Mouse (Mus musculus) ES-Bruce4 (cell line): ENCODE results near the gene Agpat3. TPM values are rescaled to one million over a fixed set of nuclear protein-coding genes. Genes with fewer than 3 reads are reported as not detected.

ENCODE experiments used
- H3K27ac ChIP-seq: 2 replicates; pipeline ENCODE4 v1.5.1; 2012; ENCODE audit warnings: low read length, inconsistent platforms; ENCODE audit not compliant: insufficient read depth
- H3K27me3 ChIP-seq: 2 replicates; pipeline ENCODE4 v1.6.1; 2012; ENCODE audit warnings: mild to moderate bottlenecking, low read length, inconsistent platforms; ENCODE audit not compliant: control insufficient read depth, poor library complexity, insufficient read depth, severe bottlenecking
- H3K36me3 ChIP-seq: 2 replicates; pipeline ENCODE4 v1.6.1; 2012; ENCODE audit warnings: inconsistent platforms, mild to moderate bottlenecking, low read length, moderate library complexity; ENCODE audit not compliant: control insufficient read depth, poor library complexity, insufficient read depth, severe bottlenecking
- H3K4me1 ChIP-seq: one replicate; pipeline ENCODE4 v1.8.1; 2011; ENCODE audit warnings: low read length; ENCODE audit not compliant: control insufficient read depth, insufficient read depth
- H3K4me3 ChIP-seq: 2 replicates; pipeline ENCODE4 v1.5.1; 2011; ENCODE audit warnings: low read depth, mild to moderate bottlenecking, low read length
- H3K9ac ChIP-seq: 2 replicates; pipeline ENCODE4 v1.6.1; 2012; ENCODE audit warnings: low read depth, mild to moderate bottlenecking, inconsistent platforms; ENCODE audit not compliant: poor library complexity, severe bottlenecking
- H3K9me3 ChIP-seq: replicated peaks from 2 replicates; pipeline ENCODE4 v1.6.1; 2012; ENCODE audit warnings: mild to moderate bottlenecking, low read length, inconsistent platforms; ENCODE audit not compliant: control insufficient read depth, poor library complexity, insufficient read depth, severe bottlenecking
- CTCF ChIP-seq: IDR thresholded peaks from one replicate; pipeline ENCODE4 v1.8.1; 2011; ENCODE audit warnings: low read depth, low read length
- EP300 ChIP-seq: IDR thresholded peaks from 2 replicates; pipeline ENCODE4 v1.6.1; 2011; ENCODE audit warnings: low read depth, low read length; ENCODE audit not compliant: insufficient read depth
- POLR2A ChIP-seq: IDR thresholded peaks from one replicate; pipeline ENCODE4 v1.8.1; 2011; ENCODE audit warnings: low read length; ENCODE audit not compliant: insufficient read depth
- polyA plus RNA-seq: library from polyadenylated mRNA; stranded (reverse); fragments of >200 nt; gene quantifications from 2 replicates; pipeline ENCODE4 v1.2.4, GENCODE M21; 2011; ENCODE audit warnings: low read depth; ENCODE audit not compliant: missing spikeins, insufficient read depth, insufficient read length

Agpat3 gene
- polyA plus RNA-seq, 1 experiment, result 56.0 TPM

- peaks cover 9% of the 10 kb centered on the region; the same call in 1 of the 2 replicates for H3K36me3 ChIP-seq
- no peaks in the 10 kb centered on the region for H3K27me3 ChIP-seq
- no peak overlapping the region for H3K27ac ChIP-seq
- no peaks in the 10 kb centered on the region for H3K4me1 ChIP-seq
- H3K9ac ChIP-seq, result no peak overlapping the region
- TF ChIP-seq CTCF (no peak), POLR2A (no peak), EP300 (no peak)
- H3K9me3 ChIP-seq, result no peaks in the 10 kb centered on the region
- no peak overlapping the region for H3K4me3 ChIP-seq
Measured at GRCm38 (mm10) chr10:78221315-78221714, 131.0 kb downstream of the Agpat3 start.

GRCm38 (mm10) chr10:78219528-78219927 lies 132.8 kb downstream of the Agpat3 start:
- Histone ChIP-seq H3K4me1 (no peaks in the 10 kb centered on the region), H3K27ac (no peak overlapping the region), H3K9me3 (no peaks in the 10 kb centered on the region), H3K36me3 (peaks cover 10% of the 10 kb centered on the region; the same call in 1 of the 2 replicates), H3K4me3 (no peak overlapping the region), H3K27me3 (no peaks in the 10 kb centered on the region), H3K9ac (no peak overlapping the region)
- no peak for TF ChIP-seq EP300
- TF ChIP-seq CTCF, result no peak
- TF ChIP-seq POLR2A, result no peak

Other genes starting within 250 kb of the Agpat3 start
- 16.6 and 23.8 TPM in 2 replicates for gene D10Jhu81e, start 182.7 kb downstream of the Agpat3 start, polyA plus RNA-seq
- gene Pwp2, start 167.3 kb downstream of the Agpat3 start, polyA plus RNA-seq, result 23.3 and 25.4 TPM in 2 replicates
- gene Trappc10, start 107.8 kb downstream of the Agpat3 start, polyA plus RNA-seq, result 20.6 and 22.0 TPM in 2 replicates
- 132 and 136 TPM in 2 replicates for gene Rrp1, start 60.6 kb upstream of the Agpat3 start, polyA plus RNA-seq
- gene Cstb, start 73.2 kb upstream of the Agpat3 start, polyA plus RNA-seq, result 212 and 214 TPM in 2 replicates
- 13.7 and 14.6 TPM in 2 replicates for gene Pdxk, start 112.5 kb upstream of the Agpat3 start, polyA plus RNA-seq
- gene Olfr1358, start 164.9 kb upstream of the Agpat3 start, polyA plus RNA-seq, result not detected in 2 replicates
- gene Ilvbl, start 221.9 kb upstream of the Agpat3 start, polyA plus RNA-seq, result 11.6 and 16.7 TPM in 2 replicates
- gene Syde1, start 239.5 kb upstream of the Agpat3 start, polyA plus RNA-seq, result 3.9 and 4.6 TPM in 2 replicates